Mouse (Mus musculus): Measurements from ENCODE around the gene Pkig. TPM values are rescaled to one million over a fixed set of nuclear protein-coding genes. Genes with fewer than 3 reads are reported as not detected.
"Not testable (repeated sequence)": the region's sequence is repeated elsewhere in the genome, so short reads cannot be mapped to it uniquely, and the experiment has no call there.

The Pkig gene
- polyA plus RNA-seq, 1 experiment from 2014 or later: 119 TPM

- no peak overlapping the region for H3K4me2 ChIP-seq
- H3K36me3 ChIP-seq: no peaks in the 10 kb centered on the region
- no peak overlapping the region for H3K4me3 ChIP-seq
- peaks cover 20% of the 10 kb centered on the region for H3K4me1 ChIP-seq
- no peak for ATAC-seq (ENCODE audit: insufficient number of reproducible peaks, low FRiP score, low TSS enrichment, low read depth)
- H3K27ac ChIP-seq: no peak overlapping the region
- H3K27me3 ChIP-seq: no peaks in the 10 kb centered on the region
- no peak overlapping the region for H3K9ac ChIP-seq
- no peaks in the 10 kb centered on the region for H3K9me3 ChIP-seq
- WGBS: 67% methylated on average over 3 of the region's 3 CpGs
These were observed 28.7 kb downstream of the Pkig start for GRCm38 (mm10) chr2:163686886-163687285.

- peaks cover 27% of the 10 kb centered on the region for H3K4me1 ChIP-seq
- not testable (repeated sequence) for H3K9me3 ChIP-seq; H3K27me3 ChIP-seq; H3K9ac ChIP-seq; H3K36me3 ChIP-seq; H3K27ac ChIP-seq; H3K4me2 ChIP-seq; H3K4me3 ChIP-seq; ATAC-seq (ENCODE audit: insufficient number of reproducible peaks, low FRiP score, low TSS enrichment, low read depth)
- 100% methylated on average over 1 of the region's 1 CpGs for WGBS
These were observed 30.2 kb downstream of the Pkig start for GRCm38 (mm10) chr2:163688377-163688776.

GRCm38 (mm10) chr2:163689771-163690170 is 31.6 kb downstream of the Pkig start:
- Histone ChIP-seq H3K27me3 (no peaks in the 10 kb centered on the region), H3K27ac (no peak overlapping the region), H3K4me1 (peaks cover 37% of the 10 kb centered on the region), H3K36me3 (no peaks in the 10 kb centered on the region), H3K9ac (no peak overlapping the region), H3K9me3 (no peaks in the 10 kb centered on the region), H3K4me3 (no peak overlapping the region), H3K4me2 (no peak overlapping the region)
- ATAC-seq (ENCODE audit: insufficient number of reproducible peaks, low FRiP score, low TSS enrichment, low read depth): no peak
- WGBS: 91% methylated on average over 3 of the region's 3 CpGs

- Histone ChIP-seq H3K9ac (no peak overlapping the region), H3K4me2 (no peak overlapping the region), H3K4me1 (peaks cover 31% of the 10 kb centered on the region), H3K9me3 (no peaks in the 10 kb centered on the region), H3K27ac (no peak overlapping the region), H3K4me3 (no peak overlapping the region), H3K27me3 (no peaks in the 10 kb centered on the region), H3K36me3 (no peaks in the 10 kb centered on the region)
- ATAC-seq (ENCODE audit: insufficient number of reproducible peaks, low FRiP score, low TSS enrichment, low read depth): no peak
- WGBS: 78% methylated on average over 8 of the region's 8 CpGs
These were observed 32.5 kb downstream of the Pkig start for GRCm38 (mm10) chr2:163690409-163691304.

- H3K4me1 ChIP-seq: peaks cover 28% of the 10 kb centered on the region
These were observed 33.8 kb downstream of the Pkig start for GRCm38 (mm10) chr2:163691846-163692605.

GRCm38 (mm10) chr2:163692873-163693612 is 34.9 kb downstream of the Pkig start:
- Histone ChIP-seq H3K4me3 (no peak overlapping the region), H3K9me3 (no peaks in the 10 kb centered on the region), H3K27ac (peak overlapping the region; percentile 81), H3K27me3 (no peaks in the 10 kb centered on the region), H3K4me2 (no peak overlapping the region), H3K36me3 (no peaks in the 10 kb centered on the region), H3K4me1 (peaks cover 34% of the 10 kb centered on the region), H3K9ac (no peak overlapping the region)
- WGBS: 59% methylated on average over 3 of the region's 3 CpGs
- no peak for ATAC-seq (ENCODE audit: insufficient number of reproducible peaks, low FRiP score, low TSS enrichment, low read depth)

More at GRCm38 (mm10) chr2:163691846-163692605, 33.8 kb downstream of the Pkig start:
- Histone ChIP-seq H3K36me3 (no peaks in the 10 kb centered on the region), H3K4me2 (no peak overlapping the region), H3K9me3 (no peaks in the 10 kb centered on the region), H3K27me3 (no peaks in the 10 kb centered on the region), H3K27ac (no peak overlapping the region), H3K4me3 (no peak overlapping the region), H3K9ac (no peak overlapping the region)
- ATAC-seq (ENCODE audit: insufficient number of reproducible peaks, low FRiP score, low TSS enrichment, low read depth): no peak
- 82% methylated on average over 6 of the region's 6 CpGs for WGBS

GRCm38 (mm10) chr2:163693716-163694314 is 35.6 kb downstream of the Pkig start:
- peak overlapping the region; percentile 9; the same call in 1 of the 2 replicates for H3K4me3 ChIP-seq
- no peaks in the 10 kb centered on the region for H3K36me3 ChIP-seq
- H3K27me3 ChIP-seq: no peaks in the 10 kb centered on the region
- H3K9me3 ChIP-seq: no peaks in the 10 kb centered on the region
- no peak overlapping the region for H3K9ac ChIP-seq
- H3K4me1 ChIP-seq: peaks cover 40% of the 10 kb centered on the region
- 55% methylated on average over 9 of the region's 9 CpGs for WGBS
- peak; percentile 44; the same call in 1 of the 2 replicates for ATAC-seq (ENCODE audit: insufficient number of reproducible peaks, low FRiP score, low TSS enrichment, low read depth)
- peak overlapping the region; percentile 81 for H3K27ac ChIP-seq
- H3K4me2 ChIP-seq: no peak overlapping the region

- no peak for ATAC-seq (ENCODE audit: insufficient number of reproducible peaks, low FRiP score, low TSS enrichment, low read depth)
- Histone ChIP-seq H3K4me3 (no peak overlapping the region), H3K4me2 (no peak overlapping the region), H3K27me3 (no peaks in the 10 kb centered on the region), H3K27ac (0 out of 2 replicates have a peak overlapping the region, but pooled peaks have one; percentile 27), H3K4me1 (peaks cover 41% of the 10 kb centered on the region), H3K36me3 (no peaks in the 10 kb centered on the region), H3K9me3 (no peaks in the 10 kb centered on the region), H3K9ac (no peak overlapping the region)
- WGBS: 47% methylated on average over 2 of the region's 2 CpGs
These were observed 38.6 kb downstream of the Pkig start for GRCm38 (mm10) chr2:163696763-163697162.

GRCm38 (mm10) chr2:163697764-163698480 is 39.7 kb downstream of the Pkig start:
- Histone ChIP-seq H3K27ac (peak overlapping the region; percentile 67), H3K36me3 (no peaks in the 10 kb centered on the region), H3K9me3 (no peaks in the 10 kb centered on the region), H3K4me3 (no peak overlapping the region), H3K4me2 (no peak overlapping the region), H3K4me1 (peaks cover 46% of the 10 kb centered on the region), H3K9ac (no peak overlapping the region), H3K27me3 (no peaks in the 10 kb centered on the region)
- WGBS: 29% methylated on average over 15 of the region's 16 CpGs
- ATAC-seq (ENCODE audit: insufficient number of reproducible peaks, low FRiP score, low TSS enrichment, low read depth): peak; percentile 61; the same call in 1 of the 2 replicates

GRCm38 (mm10) chr2:163699078-163699780 is 41.0 kb downstream of the Pkig start:
- Histone ChIP-seq H3K27me3 (no peaks in the 10 kb centered on the region), H3K4me1 (peaks cover 33% of the 10 kb centered on the region), H3K4me2 (no peak overlapping the region), H3K9me3 (no peaks in the 10 kb centered on the region), H3K27ac (no peak overlapping the region), H3K9ac (no peak overlapping the region), H3K36me3 (no peaks in the 10 kb centered on the region), H3K4me3 (no peak overlapping the region)
- no peak for ATAC-seq (ENCODE audit: insufficient number of reproducible peaks, low FRiP score, low TSS enrichment, low read depth)
- 80% methylated on average over 11 of the region's 11 CpGs for WGBS

All from limb, embryonic 15.5 days (tissue).